Mouse (Mus musculus) layer of hippocampus, adult 11-12 months (tissue): ENCODE data around the gene Tmem54.

Experiments
- DNase-seq: peaks from one replicate; pipeline ENCODE4 v3.0.0; 2022; ENCODE audit warnings: low spot score

The Tmem54 gene

GRCm38 (mm10) chr4:129105356-129105755 is at the start of gene Tmem54:
Gene Tmem54 (plus strand): TSS chr4:129105548.
- no peak for DNase-seq

GRCm38 (mm10) chr4:129055562-129055961 is 49.8 kb upstream of the Tmem54 start:
- DNase-seq, result no peak

- DNase-seq, result peak; percentile 97
Observed at GRCm38 (mm10) chr4:129057533-129058206, 47.7 kb upstream of the Tmem54 start.

DNA sequence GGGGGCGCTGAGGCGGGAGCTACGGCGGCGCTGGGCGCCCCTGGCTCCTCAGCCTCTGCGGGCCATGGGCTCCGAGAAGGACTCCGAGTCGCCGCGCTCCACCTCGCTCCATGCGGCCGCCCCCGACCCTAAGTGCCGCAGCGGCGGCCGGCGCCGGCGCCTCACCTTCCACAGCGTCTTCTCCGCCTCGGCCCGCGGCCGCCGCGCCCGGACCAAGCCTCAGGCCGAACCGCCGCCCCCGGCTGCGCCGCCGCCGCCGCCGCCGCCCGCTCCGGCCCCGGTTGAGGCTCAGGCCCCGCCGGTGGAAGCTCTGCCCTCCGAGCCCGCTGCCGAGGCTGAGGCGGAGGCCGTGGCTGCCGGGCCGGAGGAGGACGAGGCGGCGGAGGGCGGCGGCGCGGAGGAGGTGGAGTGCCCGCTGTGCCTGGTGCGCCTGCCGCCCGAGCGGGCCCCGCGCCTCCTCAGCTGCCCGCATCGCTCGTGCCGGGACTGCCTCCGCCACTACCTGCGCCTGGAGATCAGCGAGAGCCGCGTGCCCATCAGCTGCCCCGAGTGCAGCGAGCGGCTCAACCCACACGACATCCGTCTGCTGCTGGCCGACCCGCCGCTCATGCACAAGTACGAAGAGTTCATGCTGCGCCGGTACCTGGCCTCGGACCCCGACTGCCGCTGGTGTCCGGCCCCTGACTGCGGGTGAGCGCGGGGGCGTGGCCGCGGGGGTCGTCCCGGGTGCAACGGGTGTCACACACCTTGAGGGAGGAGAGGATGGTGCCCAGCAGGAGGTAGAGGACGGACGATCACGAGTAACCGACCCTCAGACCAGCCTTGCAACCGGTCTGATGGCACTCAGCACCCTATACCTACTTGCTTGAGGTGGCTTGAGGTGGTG is 46.9 kb upstream of the Tmem54 start, which contains the start of gene Rnf19b:
Rnf19b (plus strand) TSS at position 65 of the 886 bp plus-strand sequence.
- peak; percentile 40 for DNase-seq

DNA sequence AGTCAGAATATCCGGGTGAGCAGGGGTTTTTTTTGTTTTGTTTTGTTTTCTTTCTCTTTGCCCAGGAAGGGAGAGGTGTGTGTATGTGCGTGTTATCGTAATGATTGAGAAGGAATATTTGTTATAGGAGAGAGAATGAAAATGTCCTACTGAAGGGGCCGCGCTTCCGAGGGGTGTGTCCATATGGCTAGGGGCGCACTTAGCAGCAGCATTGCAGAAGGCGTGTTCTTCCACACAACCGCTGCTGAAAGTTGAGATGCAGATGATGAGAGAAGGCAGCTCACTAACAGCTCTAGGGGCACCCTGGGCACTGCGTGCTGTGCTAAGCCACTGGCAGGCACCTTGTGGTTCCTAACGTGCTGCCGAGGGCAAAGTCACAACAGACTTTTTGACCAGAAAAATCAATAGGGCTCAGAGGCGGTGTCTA is 46.2 kb upstream of the Tmem54 start:
- no peak for DNase-seq

GRCm38 (mm10) chr4:129059922-129060321 is 45.4 kb upstream of the Tmem54 start:
- no peak for DNase-seq

DNA sequence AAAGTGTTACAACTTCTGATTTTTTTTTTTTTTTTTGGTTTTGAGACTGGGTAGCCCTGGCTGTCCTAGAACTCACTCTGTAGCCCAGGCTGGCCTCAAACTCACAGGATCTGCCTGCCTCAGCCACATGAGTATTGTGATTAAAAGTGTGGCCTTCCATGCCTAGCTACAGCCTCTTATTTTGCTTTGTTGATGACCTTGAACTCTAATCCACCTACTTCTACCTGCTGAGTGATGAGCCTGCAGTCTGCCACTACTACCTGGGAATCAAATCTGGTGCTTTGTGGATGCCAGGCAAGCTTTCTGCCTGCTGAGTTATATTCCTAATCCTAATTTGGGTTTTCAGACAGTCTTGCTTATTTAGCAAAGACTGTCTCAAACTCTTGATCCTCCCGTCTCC is 43.9 kb upstream of the Tmem54 start:
- no peak for DNase-seq

- no peak for DNase-seq
Observed at GRCm38 (mm10) chr4:129062281-129063075, 42.9 kb upstream of the Tmem54 start.

GRCm38 (mm10) chr4:129065688-129066236 is 39.6 kb upstream of the Tmem54 start:
- DNase-seq, result no peak

GRCm38 (mm10) chr4:129067638-129068415 is 37.5 kb upstream of the Tmem54 start:
- DNase-seq, result no peak

DNA sequence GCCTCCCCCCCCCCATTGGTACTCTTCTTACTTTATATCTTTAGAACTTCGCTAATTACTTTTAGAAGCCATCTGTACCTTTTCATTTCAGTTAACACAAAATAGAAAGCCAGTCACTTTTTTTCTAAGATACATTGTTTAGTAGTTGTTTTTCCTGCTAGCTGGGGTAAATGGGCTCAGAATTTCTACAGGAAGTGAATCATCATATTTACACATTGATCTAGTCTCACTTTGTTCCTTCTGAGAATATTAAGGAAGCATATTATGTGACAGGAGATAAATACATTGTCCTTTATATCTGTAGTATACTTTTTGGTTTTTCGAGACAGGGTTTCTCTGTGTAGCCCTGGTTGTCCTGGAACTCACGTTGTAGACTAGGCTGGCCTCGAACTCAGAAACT is 36.5 kb upstream of the Tmem54 start:
- no peak for DNase-seq

DNA sequence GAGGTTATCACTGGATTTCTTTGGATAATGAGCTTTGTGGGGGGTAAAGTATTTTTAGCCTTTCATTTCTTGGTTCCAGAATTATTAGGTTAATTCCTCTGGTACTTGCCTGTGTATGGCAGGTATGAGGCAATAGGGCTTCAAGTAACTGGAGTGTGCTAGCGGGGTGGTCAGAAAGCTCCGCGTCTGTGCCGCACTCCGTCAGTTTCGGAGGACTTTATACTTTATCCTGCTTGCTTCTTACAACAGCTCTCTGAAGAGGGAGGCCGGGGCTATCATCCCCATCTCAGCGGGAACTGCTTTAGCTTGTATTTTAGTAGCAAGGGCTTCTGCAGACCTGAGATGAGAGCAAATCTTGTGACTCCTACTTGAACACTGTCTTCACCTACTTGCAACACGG is 26.2 kb upstream of the Tmem54 start:
- DNase-seq, result no peak

DNA sequence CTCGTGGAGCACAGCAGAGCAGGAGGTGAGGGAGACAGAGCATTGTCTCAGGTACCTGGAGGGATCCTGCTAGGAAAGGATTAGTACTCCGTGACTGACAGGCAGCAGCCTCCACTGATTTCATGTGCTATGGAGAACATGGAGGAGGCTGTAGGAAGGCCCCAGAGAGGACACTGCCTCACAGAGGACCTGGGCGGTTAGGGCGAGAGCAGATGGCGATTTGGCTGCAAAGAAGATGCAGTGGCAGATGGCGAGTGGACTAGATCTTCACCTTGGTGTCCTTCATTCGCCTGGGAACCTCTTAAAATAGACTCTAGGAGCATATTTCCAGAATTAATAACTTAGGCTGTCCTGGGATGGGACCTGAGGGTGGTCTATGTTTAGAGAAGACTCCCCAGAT is 24.3 kb upstream of the Tmem54 start:
- DNase-seq, result no peak

DNA sequence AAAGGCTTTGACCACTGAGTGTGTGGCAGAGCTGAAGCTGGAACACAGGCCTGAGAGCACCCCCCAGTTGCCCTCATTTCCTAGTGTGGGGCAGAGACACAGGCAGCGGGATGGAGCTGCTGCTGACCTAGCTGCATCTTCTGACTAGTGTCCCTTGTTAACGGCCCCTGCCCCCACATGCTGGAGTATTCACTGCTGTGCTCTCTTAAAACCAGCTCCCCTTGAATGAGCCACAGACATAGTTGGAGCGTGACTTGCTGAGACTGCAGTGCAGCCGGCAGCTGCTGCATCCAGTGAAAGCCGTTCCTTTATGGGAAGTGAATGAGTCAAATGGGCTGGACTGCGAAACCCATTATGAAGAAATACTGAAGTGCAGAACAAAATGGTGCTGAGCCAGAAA is 23.8 kb upstream of the Tmem54 start:
- DNase-seq, result peak; percentile 31

- no peak for DNase-seq
Observed at GRCm38 (mm10) chr4:129081939-129082338, 23.4 kb upstream of the Tmem54 start.

- DNase-seq, result peak; percentile 72
Observed at GRCm38 (mm10) chr4:129082379-129083115, 22.8 kb upstream of the Tmem54 start.

DNA sequence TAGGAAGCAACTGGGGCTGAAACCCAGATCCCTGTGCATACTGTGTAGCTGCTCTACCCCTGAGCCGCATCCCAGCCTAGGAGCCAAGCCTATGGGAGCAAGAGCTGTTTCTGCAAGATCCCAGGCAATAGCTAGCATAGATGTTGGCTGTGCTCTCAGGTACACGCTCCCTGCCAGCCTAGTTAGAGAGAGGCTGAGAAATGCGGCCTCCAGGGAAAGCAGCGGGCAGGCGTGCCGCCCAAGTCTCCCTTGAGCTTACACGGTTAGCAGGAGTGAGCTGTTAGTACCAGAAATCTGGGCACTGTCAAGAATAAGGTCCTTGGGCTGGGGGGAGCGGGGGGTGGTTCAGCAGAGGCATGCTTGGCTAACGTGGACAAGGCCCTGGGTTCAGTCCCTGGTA is 20.5 kb upstream of the Tmem54 start:
- no peak for DNase-seq

DNA sequence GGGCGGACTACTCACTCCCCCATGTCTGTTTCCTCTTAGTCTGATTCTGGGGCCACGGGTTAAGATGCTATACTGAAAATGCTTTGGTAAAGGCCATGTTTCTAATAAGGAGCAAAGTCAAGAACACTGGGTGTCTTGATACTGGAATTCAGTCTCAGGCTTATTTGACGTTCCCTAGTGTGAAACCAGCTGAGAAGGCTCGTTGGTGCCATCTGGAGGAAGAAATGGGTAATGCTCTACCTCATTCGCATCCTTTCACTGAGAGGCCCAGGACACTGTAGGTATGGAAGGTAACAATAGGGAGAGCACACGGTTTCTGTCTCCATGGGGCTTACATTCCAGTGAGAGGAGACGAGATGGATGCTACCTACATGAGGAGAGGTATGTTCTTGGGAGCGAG is 19.3 kb upstream of the Tmem54 start:
- peak; percentile 81 for DNase-seq

- DNase-seq, result no peak
Observed at GRCm38 (mm10) chr4:129087850-129088249, 17.5 kb upstream of the Tmem54 start.

DNA sequence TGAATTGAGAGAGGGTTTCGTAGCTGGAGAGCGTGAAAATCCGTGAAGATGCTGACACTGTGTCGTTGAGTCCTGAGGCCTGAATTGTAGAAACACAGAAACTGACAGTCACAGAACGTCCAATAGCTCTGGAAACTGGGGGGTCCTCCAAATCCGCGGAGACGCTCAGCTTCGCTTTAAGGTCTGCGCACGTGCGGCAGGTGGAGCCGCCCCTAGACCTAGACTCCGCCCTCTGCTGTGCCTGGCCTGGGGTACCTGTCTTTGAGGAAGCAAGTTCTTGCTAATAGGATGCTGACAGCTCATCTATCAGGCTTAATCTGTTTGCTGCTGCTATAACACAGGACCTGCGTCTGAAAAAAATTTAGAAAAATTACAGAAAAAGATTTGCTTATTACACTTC is 10.1 kb upstream of the Tmem54 start:
- no peak for DNase-seq

DNA sequence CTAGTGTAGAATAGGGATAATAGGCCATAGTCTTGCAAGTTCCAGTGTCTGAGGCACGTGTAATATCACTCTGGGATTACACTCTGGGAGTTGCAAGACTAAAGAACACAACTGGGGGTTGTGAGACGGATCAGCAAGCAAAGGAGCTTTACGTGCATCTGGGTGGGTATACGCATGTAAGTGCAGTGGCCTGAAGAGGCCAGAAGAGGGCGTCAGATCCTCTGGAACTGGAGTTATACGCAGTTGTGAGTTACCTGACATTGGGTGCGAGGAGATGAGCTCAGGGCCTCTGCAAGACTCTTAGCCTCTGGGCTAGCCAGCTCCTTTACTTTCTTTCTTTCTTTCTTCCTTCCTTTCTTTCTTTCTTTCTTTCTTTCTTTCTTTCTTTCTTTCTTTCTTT is 8.3 kb upstream of the Tmem54 start:
- no peak for DNase-seq
